Mouse (Mus musculus) erythroblast, embryonic 14.5 days (primary cell): ENCODE data around the gene Gm21970.

ENCODE experiments used
- GATA1 ChIP-seq: IDR thresholded peaks from 2 replicates; pipeline ENCODE4 v1.6.1; 2012; ENCODE audit warnings: low read length, inconsistent platforms, mixed read lengths
- TAL1 ChIP-seq: IDR thresholded peaks from 3 replicates; pipeline ENCODE4 v1.6.1; 2012; ENCODE audit warnings: low read length, inconsistent platforms, mixed read lengths

DNA sequence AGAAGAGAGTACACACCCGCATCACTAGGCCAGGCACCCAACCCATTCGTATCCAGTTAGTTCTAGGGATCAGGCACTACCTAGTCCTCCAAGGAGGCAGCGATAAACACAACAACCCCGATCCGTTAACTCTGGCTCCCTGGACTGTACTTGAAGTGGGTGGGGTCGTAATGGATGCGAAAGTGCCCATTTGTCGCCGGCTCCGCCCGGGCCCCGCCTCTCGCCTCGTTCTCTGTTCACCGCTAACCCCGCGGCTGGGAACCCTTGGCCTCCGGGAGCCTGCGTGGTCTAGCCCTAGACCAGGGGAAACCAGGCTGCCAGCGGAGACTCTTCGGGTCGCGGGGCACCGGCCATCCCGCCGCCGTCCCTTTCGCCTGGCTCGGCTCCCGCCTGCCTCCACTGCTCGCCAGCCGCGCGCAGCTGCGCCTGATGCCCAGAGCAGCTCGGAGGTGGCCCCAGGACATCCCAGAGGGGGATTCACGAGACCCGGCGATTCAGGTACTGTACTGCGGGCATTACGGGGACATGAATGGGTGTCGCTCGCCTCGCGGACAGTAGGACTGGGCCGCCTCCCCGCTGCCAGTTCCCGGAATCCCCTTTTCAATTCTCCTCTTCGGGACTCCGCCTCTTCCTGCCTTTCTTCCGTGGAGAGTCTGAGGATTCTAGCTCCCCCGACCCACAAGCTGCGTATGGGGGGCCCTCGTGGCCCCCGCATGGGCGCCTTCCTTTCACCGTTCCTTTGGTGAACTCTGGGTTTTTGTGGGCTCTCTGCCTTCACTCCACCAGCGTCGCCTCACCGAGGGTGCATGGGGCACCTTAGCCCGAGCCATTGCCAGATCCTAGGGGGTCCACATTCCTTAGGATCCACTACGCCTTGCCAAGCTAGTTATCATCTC lies 18.7 kb upstream of the Gm21970 start, which contains the start of gene Ifnar2:
- TF ChIP-seq TAL1 (no peak), GATA1 (no peak)
